Mouse (Mus musculus) forebrain, embryonic 11.5 days (tissue): Measurements from ENCODE around the gene Plk5. TPM values are rescaled to one million over a fixed set of nuclear protein-coding genes. Genes with fewer than 3 reads are reported as not detected.
"Not testable (repeated sequence)": the region's sequence is repeated elsewhere in the genome, so short reads cannot be mapped to it uniquely, and the experiment has no call there.

Experiments used
- ATAC-seq: fragments of 200-750 bp; cut with Nextera tagmentation; replicated peaks from 2 replicates; pipeline ENCODE4 v1.8.0; 2017; ENCODE audit warnings: moderate TSS enrichment; ENCODE audit not compliant: low FRiP score
- DNase-seq: peaks from one replicate; pipeline ENCODE4 v3.0.0-alpha.2; 2017; ENCODE audit warnings: low spot score
- H3K27ac ChIP-seq: fragments of 300-500 bp; sonication (generic); 2 replicates; pipeline ENCODE4 v1.5.1; 2014; ENCODE audit warnings: low read depth, low read length
- H3K27me3 ChIP-seq: fragments of 300-500 bp; sonication (generic); 2 replicates; pipeline ENCODE4 v1.6.1; 2014; ENCODE audit warnings: mild to moderate bottlenecking, low read length, mixed read lengths; ENCODE audit not compliant: control insufficient read depth, insufficient read depth
- H3K36me3 ChIP-seq: fragments of 300-500 bp; sonication (generic); 2 replicates; pipeline ENCODE4 v1.6.1; 2014; ENCODE audit warnings: mild to moderate bottlenecking, low read length, moderate library complexity, mixed read lengths; ENCODE audit not compliant: control insufficient read depth, insufficient read depth
- H3K4me1 ChIP-seq: fragments of 300-500 bp; sonication (generic); replicated peaks from 2 replicates; pipeline ENCODE4 v1.6.1; 2014; ENCODE audit warnings: low read length, mixed read lengths; ENCODE audit not compliant: control insufficient read depth, insufficient read depth
- H3K4me2 ChIP-seq: fragments of 300-500 bp; sonication (generic); 2 replicates; pipeline ENCODE4 v1.6.1; 2014; ENCODE audit warnings: low read depth, mild to moderate bottlenecking, low read length, moderate library complexity, mixed read lengths; ENCODE audit not compliant: severe bottlenecking
- H3K4me3 ChIP-seq: fragments of 300-500 bp; sonication (generic); 2 replicates; pipeline ENCODE4 v1.5.1; 2014; ENCODE audit warnings: low read depth, low read length
- H3K9ac ChIP-seq: fragments of 300-500 bp; sonication (generic); 2 replicates; pipeline ENCODE4 v1.6.1; 2014; ENCODE audit warnings: low read length
- H3K9me3 ChIP-seq: fragments of 300-500 bp; sonication (generic); 2 replicates; pipeline ENCODE4 v1.6.1; 2016; ENCODE audit warnings: low read length, mixed read lengths; ENCODE audit not compliant: control insufficient read depth
- WGBS: fragments of 180-500 bp; shearing (Covaris S2); extraction: QIAGEN DNeasy Blood & Tissue Kit; methylation state at CpG from one replicate; pipeline ENCODE4 v1.1.7; 2014; 5-methylcytosine and 5-hydroxymethylcytosine counted together
- polyA plus RNA-seq: library from polyadenylated mRNA; unstranded; fragments of >200 nt; fragmentation: Nextera tagmentation; extraction: Ambion mirVana; gene quantifications from 2 replicates; pipeline ENCODE4 v1.2.1, GENCODE M21; 2014

The Plk5 gene
- polyA plus RNA-seq, 1 experiment from 2014 or later, result 0.36 TPM

DNA sequence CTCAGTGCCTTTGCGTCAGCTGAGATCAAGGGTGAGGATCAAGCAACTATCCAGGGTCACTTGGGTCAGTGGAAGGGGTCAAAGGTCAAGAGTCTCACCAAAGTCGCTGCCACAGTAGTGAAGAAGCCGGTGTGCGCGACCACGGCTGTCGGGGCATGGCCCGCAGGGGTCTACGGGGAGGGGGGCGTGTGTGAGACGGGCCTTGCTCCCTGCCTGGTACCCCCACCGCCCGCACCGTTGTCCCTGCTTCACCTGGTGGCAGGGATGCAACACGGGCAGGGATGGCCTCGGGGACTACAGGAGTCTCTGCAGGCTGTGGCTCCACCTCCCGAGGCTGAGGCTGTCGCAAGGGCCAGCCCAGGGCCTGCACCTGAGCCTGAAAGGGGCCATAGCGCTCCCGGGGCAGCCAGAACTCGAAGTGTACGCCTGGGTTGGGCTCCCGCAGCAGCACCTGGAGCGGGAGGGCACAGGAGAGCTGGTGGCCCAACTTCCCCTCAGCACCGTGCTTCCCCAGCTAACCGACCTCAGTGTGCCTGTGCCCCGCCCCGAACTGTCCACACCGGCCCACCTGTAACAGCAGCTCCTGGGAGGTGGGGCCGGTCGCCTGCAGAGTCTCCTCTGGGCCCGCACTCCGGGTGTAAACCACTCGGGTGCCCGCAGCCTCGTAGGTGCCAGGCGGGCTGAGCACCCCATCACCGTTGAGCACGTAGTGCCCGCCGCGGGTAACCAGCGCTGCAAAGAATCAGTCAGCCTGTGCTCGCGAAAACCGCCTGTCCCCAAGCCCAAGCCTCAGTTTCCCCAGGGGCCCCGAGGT, 14.6 kb upstream of the Plk5 start:
- Histone ChIP-seq H3K4me1 (peaks cover 11% of the 10 kb centered on the region), H3K4me3 (peak overlapping the region; percentile 30), H3K36me3 (no peaks in the 10 kb centered on the region), H3K27me3 (peaks cover 67% of the 10 kb centered on the region), H3K4me2 (no peak overlapping the region), H3K9ac (no peak overlapping the region), H3K27ac (no peak overlapping the region), H3K9me3 (no peaks in the 10 kb centered on the region)
- ATAC-seq (no peak), DNase-seq (peak; percentile 61)
- WGBS, result 2% methylated on average over 46 of the region's 47 CpGs

DNA sequence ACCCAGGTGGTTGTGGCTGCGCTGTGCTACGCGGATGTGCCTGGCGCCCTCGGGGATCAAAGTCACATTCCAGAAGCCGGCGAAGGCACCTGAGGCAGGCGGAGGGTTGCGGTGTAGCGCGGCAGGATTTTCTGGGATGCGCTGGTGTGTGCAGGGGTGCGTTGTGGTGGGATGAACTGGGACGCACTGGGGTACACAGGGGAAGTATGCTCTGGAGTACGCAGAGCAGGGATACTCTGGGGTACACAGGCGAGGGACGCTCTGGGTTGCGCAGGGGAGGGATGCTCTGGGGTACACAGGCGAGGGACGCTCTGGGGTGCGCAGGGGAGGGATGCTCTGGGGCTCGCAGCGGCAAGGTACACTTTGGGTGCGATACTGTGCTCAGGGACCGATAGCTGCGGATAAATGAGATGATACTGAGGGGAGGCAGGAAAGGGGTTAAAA, 13.9 kb upstream of the Plk5 start:
- peak overlapping the region; percentile 48 for H3K4me2 ChIP-seq
- no peak overlapping the region for H3K9ac ChIP-seq
- H3K36me3 ChIP-seq, result no peaks in the 10 kb centered on the region
- peaks cover 11% of the 10 kb centered on the region for H3K4me1 ChIP-seq
- no peaks in the 10 kb centered on the region for H3K9me3 ChIP-seq
- peaks cover 72% of the 10 kb centered on the region for H3K27me3 ChIP-seq
- 2% methylated on average over 26 of the region's 26 CpGs for WGBS
- DNase-seq (peak; percentile 58), ATAC-seq (no peak; the same call in 1 of the 2 replicates)
- H3K4me3 ChIP-seq, result peak overlapping the region; percentile 30
- no peak overlapping the region for H3K27ac ChIP-seq

DNA sequence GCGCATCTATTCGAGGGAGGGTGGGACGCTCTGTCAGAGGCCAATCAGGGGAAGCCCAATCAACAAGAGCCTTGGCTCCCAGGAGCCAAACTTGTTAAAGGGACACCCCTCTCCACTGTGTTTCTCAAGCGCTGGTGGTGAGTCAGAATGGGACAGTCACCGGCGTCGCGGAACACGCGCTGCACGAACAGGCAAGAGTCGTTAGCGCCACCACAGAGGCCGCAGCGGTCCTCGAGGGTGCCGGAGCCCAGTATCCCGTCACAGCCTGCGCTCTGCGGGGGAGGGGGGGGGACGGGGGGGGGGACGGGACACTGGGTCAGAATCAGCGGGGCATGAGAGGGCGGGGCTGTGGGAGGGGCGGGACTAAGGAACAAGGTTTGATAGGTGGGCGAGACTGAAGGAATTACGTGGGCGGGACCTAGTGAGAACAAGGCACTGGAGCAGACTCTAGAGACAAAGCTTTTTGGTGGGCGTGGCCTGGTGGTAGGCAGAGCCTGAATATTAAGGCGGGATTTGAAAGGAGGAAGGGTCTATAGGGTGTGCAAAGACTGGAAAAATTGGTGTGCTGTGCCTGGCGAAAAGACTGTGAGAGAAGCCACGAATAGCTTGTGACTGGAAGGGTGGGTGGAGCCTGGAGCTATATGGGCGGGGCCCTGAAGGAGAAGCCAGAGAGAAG, 13.4 kb upstream of the Plk5 start:
- Histone ChIP-seq H3K9me3 (no peaks in the 10 kb centered on the region), H3K9ac (no peak overlapping the region; the same call in 1 of the 2 replicates), H3K4me1 (peaks cover 11% of the 10 kb centered on the region), H3K27ac (no peak overlapping the region), H3K27me3 (peaks cover 77% of the 10 kb centered on the region), H3K4me3 (peak overlapping the region; percentile 30), H3K4me2 (peak overlapping the region; percentile 48), H3K36me3 (no peaks in the 10 kb centered on the region)
- peak; percentile 79 for DNase-seq
- WGBS, result under 1% methylated on average over 33 of the region's 33 CpGs
- peak; percentile 71 for ATAC-seq

DNA sequence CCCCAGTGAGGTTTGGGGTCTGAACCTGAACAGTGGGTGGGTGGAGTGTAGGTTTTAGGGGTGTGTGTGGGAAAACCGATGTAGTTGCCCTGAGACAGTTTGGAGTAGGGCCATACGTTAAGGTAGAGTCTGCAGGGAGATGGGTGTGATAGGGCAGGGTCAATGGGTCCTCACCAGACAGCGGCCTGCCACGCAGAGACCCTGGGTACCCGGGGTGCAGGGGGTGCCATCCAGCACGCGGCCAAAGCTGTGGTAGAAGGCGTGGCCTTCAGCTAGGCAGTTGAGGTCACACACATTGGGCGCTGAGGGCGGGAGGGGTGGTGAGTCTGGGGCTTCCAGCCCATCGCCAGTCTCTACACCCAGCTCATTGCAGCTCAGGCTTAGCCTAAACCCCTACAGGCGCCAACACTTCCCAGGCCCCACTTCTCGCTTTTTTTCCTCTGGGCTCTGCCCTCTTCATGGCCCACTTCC, 12.8 kb upstream of the Plk5 start:
- Histone ChIP-seq H3K9ac (no peak overlapping the region; the same call in 1 of the 2 replicates), H3K4me2 (peak overlapping the region; percentile 48; the same call in 1 of the 2 replicates), H3K36me3 (no peaks in the 10 kb centered on the region), H3K4me3 (peak overlapping the region; percentile 30; the same call in 1 of the 2 replicates), H3K27me3 (peaks cover 83% of the 10 kb centered on the region), H3K27ac (no peak overlapping the region), H3K4me1 (peaks cover 11% of the 10 kb centered on the region), H3K9me3 (no peaks in the 10 kb centered on the region)
- DNase-seq (no peak), ATAC-seq (no peak; the same call in 1 of the 2 replicates)
- WGBS, result 27% methylated on average over 13 of the region's 13 CpGs

DNA sequence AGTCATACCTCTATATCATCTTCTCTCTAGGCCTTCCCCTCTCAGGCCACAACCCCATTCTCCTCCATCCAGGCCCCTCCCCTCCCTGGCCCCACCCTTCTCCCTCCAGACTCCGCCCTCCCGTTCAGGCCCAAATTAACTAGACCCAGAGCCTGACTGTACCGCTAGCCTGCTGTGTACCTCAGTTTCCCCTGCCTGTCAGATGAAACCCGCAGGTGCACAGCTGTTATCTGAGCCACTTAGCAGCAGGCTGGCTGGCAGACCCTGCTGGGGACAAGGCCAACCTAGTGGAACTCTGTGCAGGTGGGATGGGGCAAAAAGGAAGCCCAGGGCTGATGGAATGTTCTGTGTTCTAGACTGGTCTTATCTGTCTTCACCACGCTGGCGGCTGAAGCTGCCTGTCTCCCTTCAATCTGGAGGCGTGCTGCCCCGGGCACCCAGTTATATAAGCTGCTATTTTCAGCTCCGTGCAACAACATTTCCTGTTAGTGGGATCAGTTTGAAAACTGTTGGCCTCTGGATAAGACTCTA, 12.1 kb upstream of the Plk5 start:
- Histone ChIP-seq H3K4me3 (no peak overlapping the region), H3K4me2 (no peak overlapping the region), H3K9ac (no peak overlapping the region), H3K36me3 (no peaks in the 10 kb centered on the region), H3K9me3 (no peaks in the 10 kb centered on the region), H3K27me3 (peaks cover 90% of the 10 kb centered on the region), H3K4me1 (peaks cover 11% of the 10 kb centered on the region), H3K27ac (no peak overlapping the region)
- ATAC-seq (no peak), DNase-seq (no peak)
- 45% methylated on average over 9 of the region's 9 CpGs for WGBS

DNA sequence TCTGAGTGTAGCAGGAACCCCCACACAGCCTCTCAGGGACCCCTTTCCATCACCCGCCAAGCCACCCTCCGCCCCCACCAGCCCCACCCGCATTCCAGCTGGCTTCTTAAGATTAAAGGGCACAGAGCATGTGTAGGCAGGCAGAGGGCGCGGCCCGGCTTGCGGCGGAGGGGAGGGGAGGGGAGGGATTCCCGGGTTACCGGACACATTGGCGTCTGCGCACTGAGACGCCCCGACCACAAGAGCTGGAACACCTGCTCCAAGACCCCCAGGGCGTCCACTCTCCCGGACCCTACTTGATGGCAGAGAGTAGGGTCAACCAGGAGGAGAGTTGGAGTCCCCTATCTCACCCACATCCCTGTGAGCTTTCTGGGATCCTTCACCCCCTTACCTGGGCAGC, 11.1 kb upstream of the Plk5 start:
- DNase-seq (no peak), ATAC-seq (no peak)
- Histone ChIP-seq H3K4me2 (no peak overlapping the region), H3K4me1 (peaks cover 11% of the 10 kb centered on the region), H3K4me3 (no peak overlapping the region; the same call in 1 of the 2 replicates), H3K9me3 (no peaks in the 10 kb centered on the region), H3K9ac (no peak overlapping the region), H3K27me3 (peaks cover 96% of the 10 kb centered on the region), H3K27ac (no peak overlapping the region), H3K36me3 (no peaks in the 10 kb centered on the region)
- 4% methylated on average over 16 of the region's 16 CpGs for WGBS

DNA sequence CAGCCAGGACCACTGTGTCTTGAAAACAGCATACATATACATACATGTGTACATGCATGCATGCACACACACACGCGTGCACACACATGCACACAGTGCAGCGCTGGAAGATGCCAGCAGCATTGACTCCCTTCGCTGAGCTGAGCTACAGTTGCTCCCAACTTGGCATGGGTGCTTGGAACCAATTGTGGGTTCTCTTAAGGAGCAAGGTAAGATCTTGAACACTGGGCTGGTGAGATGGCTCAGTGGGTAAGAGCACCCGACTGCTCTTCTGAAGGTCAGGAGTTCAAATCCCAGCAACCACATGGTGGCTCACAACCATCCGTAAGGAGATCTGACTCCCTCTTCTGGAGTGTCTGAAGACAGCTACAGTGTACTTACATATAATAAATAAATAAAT, 10.3 kb upstream of the Plk5 start:
- H3K4me3 ChIP-seq, H3K36me3 ChIP-seq, H3K9ac ChIP-seq, ATAC-seq, H3K27ac ChIP-seq, H3K9me3 ChIP-seq, H3K4me2 ChIP-seq, DNase-seq: not testable (repeated sequence)
- Histone ChIP-seq H3K4me1 (peaks cover 11% of the 10 kb centered on the region), H3K27me3 (peaks cover 96% of the 10 kb centered on the region)
- 82% methylated on average over 5 of the region's 6 CpGs for WGBS

DNA sequence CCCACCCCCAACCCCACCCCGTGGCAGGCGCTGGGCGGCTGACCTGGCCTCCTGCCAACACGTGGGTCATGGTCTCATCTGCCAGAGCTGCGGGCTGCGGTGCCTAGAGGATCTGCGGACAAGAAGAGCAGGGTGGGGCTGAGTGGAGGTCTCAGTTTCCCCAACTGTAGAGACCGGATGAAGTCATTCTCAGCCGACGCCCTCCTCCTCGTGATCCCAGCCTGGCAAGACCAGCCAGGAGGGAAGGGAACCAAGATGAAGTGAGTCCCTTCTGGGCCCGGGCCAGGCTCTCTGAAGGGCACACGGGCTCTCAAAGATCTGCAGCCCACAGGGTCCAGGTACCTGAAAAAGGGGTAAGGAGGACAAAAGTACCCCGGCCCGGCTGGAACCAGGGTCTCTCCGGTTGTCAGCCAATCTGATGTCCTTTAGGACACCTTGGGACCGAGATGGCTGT, 8.7 kb upstream of the Plk5 start:
- WGBS, result 16% methylated on average over 17 of the region's 17 CpGs
- H3K4me3 ChIP-seq, result no peak overlapping the region
- H3K4me1 ChIP-seq, result peaks cover 6% of the 10 kb centered on the region
- peaks cover 82% of the 10 kb centered on the region for H3K27me3 ChIP-seq
- no peak overlapping the region for H3K9ac ChIP-seq
- DNase-seq (no peak), ATAC-seq (no peak)
- H3K4me2 ChIP-seq, result no peak overlapping the region; the same call in 1 of the 2 replicates
- H3K9me3 ChIP-seq, result no peaks in the 10 kb centered on the region
- H3K36me3 ChIP-seq, result no peaks in the 10 kb centered on the region
- H3K27ac ChIP-seq, result no peak overlapping the region
